In the genomic region with DNA sequence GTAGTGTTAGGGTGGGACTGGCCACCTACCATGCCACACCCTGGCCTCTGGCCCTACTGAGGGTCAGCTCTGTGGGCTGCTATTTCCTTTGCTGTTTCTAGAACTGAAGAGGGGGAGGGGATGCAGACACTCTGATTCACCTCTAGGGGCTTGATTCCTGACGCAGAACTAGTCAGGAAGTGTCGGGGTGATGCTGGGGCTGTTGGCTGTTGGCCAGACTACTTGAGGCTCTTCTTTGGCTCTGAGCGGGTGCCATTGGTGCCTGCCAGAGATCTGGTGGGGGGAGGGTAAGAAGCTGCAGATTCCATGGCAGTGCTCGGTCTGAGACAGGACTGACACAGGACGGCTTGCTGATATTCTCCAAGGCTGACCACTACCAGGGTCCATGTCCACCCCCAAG, we compare ENCODE assay signal across 1 mouse cellular context.
TF ChIP-seq lines count a peak whose summit lies in the region.

No protein-coding gene starts in this region.

TF ChIP-seq in MEL, 35 proteins besides CTCF, POLR2A, EP300 and RAD21 (continued from another document):
- TF ChIP-seq POLR2AphosphoS2 (IDR thresholded peaks at IDR 0.05; ENCODE audit: low read length) (no peak), TBP (IDR thresholded peaks at IDR 0.05; ENCODE audit: low read depth, low read length) (no peak), USF2 (IDR thresholded peaks at IDR 0.05; ENCODE audit: borderline replicate concordance in 1 of 2, insufficient read depth in 1 of 2, low read depth in 1 of 2, low read length in 2 of 2) (no peak), CHD1 (IDR thresholded peaks at IDR 0.05; ENCODE audit: low read depth, low read length) (no peak), ZKSCAN1 (IDR thresholded peaks at IDR 0.05; ENCODE audit: low read depth, low read length) (no peak), MEF2A (IDR thresholded peaks at IDR 0.05; ENCODE audit: extremely low read depth, insufficient replicate concordance, low read depth, low read length, poor library complexity, severe bottlenecking) (no peak)
